Mouse (Mus musculus) embryonic facial prominence, embryonic 13.5 days (tissue): ENCODE measurements at regions not wholly inside any gene's neighbourhood (a gene's known extent, or its start where the extent isn't known, plus 50 kb on each side); places are given as distances from the start of the nearest gene placed in this dataset.
"Not testable (repeated sequence)": the region's sequence is repeated elsewhere in the genome, so short reads cannot be mapped to it uniquely, and the experiment has no call there.

Experiments used
- ATAC-seq: fragments of 200-750 bp; cut with Nextera tagmentation; 2 replicates; pipeline ENCODE4 v1.8.0; 2017; ENCODE audit warnings: low read depth; ENCODE audit not compliant: insufficient number of reproducible peaks, insufficient read depth, low FRiP score, low TSS enrichment
- H3K27ac ChIP-seq: fragments of 300-500 bp; sonication (generic); 2 replicates; pipeline ENCODE4 v1.5.1; 2015; ENCODE audit warnings: moderate library complexity, mild to moderate bottlenecking, inconsistent platforms
- H3K27me3 ChIP-seq: fragments of 300-500 bp; sonication (generic); 2 replicates; pipeline ENCODE4 v1.6.1; 2015; ENCODE audit warnings: mild to moderate bottlenecking, inconsistent platforms
- H3K36me3 ChIP-seq: fragments of 300-500 bp; sonication (generic); 2 replicates; pipeline ENCODE4 v1.6.1; 2015; ENCODE audit warnings: mild to moderate bottlenecking, inconsistent platforms
- H3K4me1 ChIP-seq: fragments of 300-500 bp; sonication (generic); 2 replicates; pipeline ENCODE4 v1.6.1; 2015; ENCODE audit warnings: inconsistent platforms
- H3K4me2 ChIP-seq: fragments of 300-500 bp; sonication (generic); 2 replicates; pipeline ENCODE4 v1.6.1; 2015; ENCODE audit warnings: moderate library complexity, mild to moderate bottlenecking, inconsistent platforms
- H3K4me3 ChIP-seq: fragments of 300-500 bp; sonication (generic); 2 replicates; pipeline ENCODE4 v1.5.1; 2015; ENCODE audit warnings: mild to moderate bottlenecking, inconsistent platforms
- H3K9ac ChIP-seq: fragments of 300-500 bp; sonication (generic); 2 replicates; pipeline ENCODE4 v1.6.1; 2015; ENCODE audit warnings: mild to moderate bottlenecking, inconsistent platforms
- H3K9me3 ChIP-seq: fragments of 300-500 bp; sonication (generic); 2 replicates; pipeline ENCODE4 v1.6.1; 2016; ENCODE audit warnings: inconsistent platforms
- WGBS: fragments of 180-500 bp; shearing (Covaris S2); methylation state at CpG from one replicate; pipeline ENCODE4 v1.1.7; 2015; ENCODE audit warnings: mixed read lengths; 5-methylcytosine and 5-hydroxymethylcytosine counted together

DNA sequence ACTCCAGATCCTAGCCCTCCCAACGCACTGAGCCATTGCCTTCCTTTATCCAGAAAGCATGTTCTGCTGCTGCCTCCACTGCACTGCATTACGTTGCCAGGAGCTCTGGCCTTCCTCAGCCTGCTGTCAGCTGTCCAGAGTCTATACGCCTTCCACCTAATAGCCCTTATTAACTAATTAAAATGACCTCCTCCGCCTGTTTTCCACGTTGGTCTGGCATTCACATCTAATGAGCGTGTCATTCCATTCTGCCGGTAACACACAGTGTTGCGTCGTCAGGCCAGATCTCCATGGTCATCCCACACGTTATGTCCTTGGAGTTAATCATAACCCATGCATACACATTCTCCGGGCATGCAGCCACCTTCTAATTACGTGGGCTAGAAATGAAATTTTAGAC lies 56.7 kb upstream of the Med4 start:
- Histone ChIP-seq H3K4me3 (no peak overlapping the region), H3K9ac (no peak overlapping the region), H3K4me1 (peaks cover 14% of the 10 kb centered on the region; the same call in 1 of the 2 replicates), H3K9me3 (no peaks in the 10 kb centered on the region), H3K36me3 (no peaks in the 10 kb centered on the region), H3K27ac (no peak overlapping the region), H3K4me2 (no peak overlapping the region), H3K27me3 (no peaks in the 10 kb centered on the region)
- no peak for ATAC-seq
- 38% methylated on average over 12 of the region's 12 CpGs for WGBS

DNA sequence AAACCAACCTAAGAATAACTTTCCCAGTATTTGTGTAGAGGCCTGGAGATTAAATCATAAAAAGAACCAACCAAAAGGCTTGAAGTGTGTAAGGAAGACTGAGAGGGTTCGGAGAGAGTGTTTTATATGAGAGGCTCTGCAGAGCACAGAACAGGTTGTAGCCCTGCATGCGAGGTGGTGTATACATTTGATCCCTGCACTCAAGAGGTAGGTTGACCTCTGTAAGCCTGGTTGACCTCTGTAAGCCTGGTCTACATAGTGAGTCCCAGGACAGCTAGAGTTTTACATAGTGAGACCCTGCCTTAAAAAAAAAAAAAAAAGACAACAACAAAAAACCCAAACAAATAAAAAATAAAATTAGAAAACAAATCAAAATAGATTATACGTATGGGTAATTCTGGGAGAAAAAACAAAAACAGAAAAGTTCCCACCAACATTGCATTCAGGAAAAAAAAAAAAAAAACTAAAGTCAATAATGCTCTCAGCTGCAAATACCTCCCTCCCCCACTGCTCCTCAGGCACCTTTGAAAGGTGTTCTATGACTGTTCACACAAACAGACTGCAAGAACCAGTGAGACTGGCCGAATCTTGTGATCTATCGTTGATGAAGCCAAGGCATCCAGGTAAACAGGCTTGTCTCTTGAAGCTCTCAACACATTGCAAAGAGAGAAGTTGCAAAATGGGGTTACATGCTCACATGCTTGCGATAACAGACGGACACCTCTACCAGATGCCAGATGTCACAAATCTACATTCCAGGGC lies 57.3 kb upstream of the Med4 start:
- no peak for ATAC-seq

DNA sequence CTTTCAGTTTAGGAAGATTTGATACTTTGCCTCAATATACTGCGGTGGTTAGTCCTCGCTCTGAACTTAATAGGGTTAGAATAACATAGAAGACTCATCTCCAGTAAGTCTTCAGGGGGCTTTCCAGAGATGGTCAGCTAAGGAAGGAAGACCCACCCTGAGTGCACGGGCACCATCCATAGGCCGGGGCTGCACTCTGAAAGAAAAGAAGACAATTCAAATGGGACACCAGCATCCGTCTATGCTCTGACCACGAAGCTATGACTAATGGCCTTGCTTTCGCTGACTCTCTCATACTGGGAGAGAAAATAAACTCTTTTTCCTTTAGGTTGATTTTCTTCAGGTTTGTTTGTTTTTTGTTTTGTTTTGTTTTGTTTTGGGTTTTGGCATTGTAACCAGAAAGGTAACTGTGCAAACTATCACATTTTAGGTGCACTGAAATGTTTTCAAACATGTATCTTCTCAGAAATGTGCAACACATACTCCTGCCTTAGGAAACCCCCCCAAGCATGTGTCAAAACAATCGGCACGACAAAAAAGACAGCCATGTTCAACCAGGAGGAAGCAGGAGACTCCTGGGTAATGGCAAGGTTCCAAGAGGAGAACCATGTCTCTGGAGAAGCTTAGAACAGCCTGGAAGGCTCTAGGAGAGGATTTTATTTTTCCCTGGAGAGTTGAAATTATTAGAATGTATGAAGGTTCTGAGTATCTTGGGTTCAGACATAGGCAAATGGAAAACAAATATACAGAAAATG lies 58.4 kb upstream of the Med4 start:
- Histone ChIP-seq H3K9ac (no peak overlapping the region), H3K4me1 (peaks cover 14% of the 10 kb centered on the region; the same call in 1 of the 2 replicates), H3K27me3 (no peaks in the 10 kb centered on the region), H3K36me3 (no peaks in the 10 kb centered on the region), H3K27ac (no peak overlapping the region), H3K4me2 (no peak overlapping the region), H3K4me3 (no peak overlapping the region), H3K9me3 (no peaks in the 10 kb centered on the region)
- ATAC-seq = no peak
- WGBS = 80% methylated on average over 9 of the region's 9 CpGs

More for the DNA sequence above, 57.3 kb upstream of the Med4 start:
- no peaks in the 10 kb centered on the region for H3K36me3 ChIP-seq
- no peak overlapping the region for H3K4me3 ChIP-seq
- no peak overlapping the region for H3K4me2 ChIP-seq
- WGBS = 74% methylated on average over 7 of the region's 7 CpGs
- H3K27me3 ChIP-seq = no peaks in the 10 kb centered on the region
- H3K9ac ChIP-seq = no peak overlapping the region
- H3K27ac ChIP-seq = no peak overlapping the region
- H3K4me1 ChIP-seq = peaks cover 14% of the 10 kb centered on the region; the same call in 1 of the 2 replicates
- no peaks in the 10 kb centered on the region for H3K9me3 ChIP-seq

DNA sequence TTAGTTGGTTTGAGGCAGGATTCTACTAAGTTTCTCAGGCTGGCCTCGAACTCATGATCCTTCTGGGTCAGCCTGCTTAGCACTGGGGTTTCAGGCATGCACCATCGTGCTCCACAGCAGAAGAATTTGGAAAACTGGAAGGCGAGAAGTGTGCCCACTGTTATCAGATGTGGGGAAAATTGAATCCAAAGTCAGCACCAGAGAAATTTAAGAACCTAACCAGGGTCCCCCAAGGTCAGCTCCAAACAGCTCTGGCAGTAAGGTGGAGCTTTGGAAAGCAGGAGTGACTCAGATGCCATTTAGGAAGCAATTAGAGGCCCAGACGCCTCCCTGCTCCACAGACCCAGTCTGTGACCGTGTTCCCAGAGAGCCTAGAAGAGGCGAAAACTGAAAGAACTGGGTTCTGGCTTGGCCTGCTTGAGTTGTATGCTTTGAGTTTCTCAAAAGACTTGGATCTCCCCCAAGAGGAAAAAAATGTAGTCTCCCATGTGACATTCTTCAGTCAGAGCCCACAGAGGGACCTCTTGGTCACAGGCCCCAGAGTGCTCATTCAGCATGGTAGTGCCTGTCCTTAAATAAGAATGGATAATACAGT lies 59.8 kb upstream of the Med4 start:
- Histone ChIP-seq H3K9me3 (no peaks in the 10 kb centered on the region), H3K4me1 (peaks cover 24% of the 10 kb centered on the region), H3K4me3 (no peak overlapping the region), H3K27me3 (no peaks in the 10 kb centered on the region), H3K4me2 (no peak overlapping the region), H3K36me3 (no peaks in the 10 kb centered on the region), H3K9ac (no peak overlapping the region), H3K27ac (no peak overlapping the region)
- WGBS = 67% methylated on average over 6 of the region's 6 CpGs
- no peak for ATAC-seq

DNA sequence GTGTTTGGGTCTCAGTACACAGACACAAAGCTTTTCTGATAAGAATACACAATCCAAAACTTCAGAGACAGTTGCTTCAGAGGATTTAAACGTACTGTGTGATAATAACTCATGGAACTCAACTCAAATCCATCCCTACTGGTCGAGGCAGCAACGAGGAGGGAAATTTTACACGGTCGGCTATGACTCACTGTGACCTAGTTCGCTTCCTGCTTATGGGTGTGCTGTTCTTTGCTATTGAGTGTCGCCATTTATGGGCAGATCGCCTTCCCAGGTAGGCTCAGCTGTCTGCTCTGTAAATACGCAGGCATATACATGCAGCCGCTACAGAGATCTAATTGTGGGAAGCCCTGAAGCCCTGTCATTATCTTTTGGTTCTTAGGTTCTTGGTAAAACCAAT lies 60.7 kb upstream of the Med4 start:
- Histone ChIP-seq H3K27me3 (no peaks in the 10 kb centered on the region), H3K9ac (no peak overlapping the region), H3K4me3 (no peak overlapping the region), H3K4me1 (peaks cover 28% of the 10 kb centered on the region), H3K27ac (no peak overlapping the region), H3K4me2 (no peak overlapping the region), H3K9me3 (no peaks in the 10 kb centered on the region), H3K36me3 (no peaks in the 10 kb centered on the region)
- 75% methylated on average over 10 of the region's 10 CpGs for WGBS
- no peak for ATAC-seq

DNA sequence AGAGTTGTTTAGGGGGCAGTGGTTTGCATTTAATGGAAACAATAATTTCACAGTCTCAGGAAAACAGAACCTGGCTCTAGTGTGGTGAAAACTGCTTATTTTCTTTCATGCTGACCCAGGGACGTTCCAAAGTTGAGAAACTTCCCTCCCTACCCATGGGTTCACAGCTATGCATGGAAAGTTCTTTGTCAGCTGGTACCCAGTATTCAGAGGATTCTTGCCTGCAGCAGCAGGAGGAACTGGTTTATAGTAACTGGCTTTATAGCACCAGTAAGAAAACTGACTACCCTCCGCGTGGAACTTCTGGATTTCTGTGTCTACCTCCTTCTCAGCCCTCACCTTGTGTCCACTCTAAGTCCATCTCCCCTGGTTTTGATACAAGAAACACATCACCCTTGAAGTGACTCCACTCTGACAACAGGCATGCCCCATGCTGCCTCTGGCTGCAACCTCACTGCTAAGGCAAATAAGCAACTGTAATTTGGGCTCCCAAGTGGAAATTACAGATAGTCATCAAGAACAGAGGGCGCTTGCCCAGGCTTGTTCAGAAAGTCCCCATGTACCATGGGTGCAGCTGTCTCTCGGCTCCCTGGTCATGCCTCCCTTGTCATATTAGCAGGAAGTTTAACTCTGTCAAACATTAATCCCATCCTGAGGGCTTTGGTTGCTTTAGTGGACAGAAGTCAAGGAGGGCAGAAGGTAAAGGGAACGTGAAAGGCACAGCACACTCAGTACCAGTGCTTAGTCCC lies 60.6 kb upstream of the Itm2b start:
- WGBS = 49% methylated on average over 6 of the region's 6 CpGs
- Histone ChIP-seq H3K4me3 (no peak overlapping the region), H3K27ac (peak overlapping the region; percentile 68), H3K27me3 (no peaks in the 10 kb centered on the region), H3K9me3 (no peaks in the 10 kb centered on the region), H3K36me3 (no peaks in the 10 kb centered on the region), H3K4me2 (no peak overlapping the region), H3K9ac (no peak overlapping the region), H3K4me1 (peaks cover 21% of the 10 kb centered on the region)
- no peak for ATAC-seq

DNA sequence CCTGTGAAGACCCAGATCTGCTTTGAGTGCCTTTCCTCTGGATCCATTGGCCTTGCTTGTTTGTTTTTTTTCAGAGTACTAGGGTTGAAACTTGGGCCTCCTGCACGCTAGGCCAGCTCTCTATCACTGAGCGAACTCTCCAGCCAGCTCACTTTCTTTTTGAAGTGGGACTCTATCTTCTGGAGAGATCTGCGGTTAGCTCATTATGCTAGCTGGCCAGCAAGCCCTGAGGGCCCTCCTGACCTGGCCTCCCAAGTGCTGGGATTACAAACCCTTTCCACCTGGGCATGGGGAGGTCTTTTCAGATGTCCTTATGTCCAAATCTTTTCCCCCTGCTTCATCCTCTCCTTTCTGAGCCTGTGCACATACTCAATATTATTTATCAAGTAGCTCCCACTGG lies 59.6 kb upstream of the Itm2b start:
- Histone ChIP-seq H3K27me3 (no peaks in the 10 kb centered on the region), H3K36me3 (no peaks in the 10 kb centered on the region), H3K9me3 (no peaks in the 10 kb centered on the region), H3K4me3 (no peak overlapping the region), H3K27ac (peak overlapping the region; percentile 68; the same call in 1 of the 2 replicates), H3K4me2 (no peak overlapping the region), H3K4me1 (peaks cover 15% of the 10 kb centered on the region), H3K9ac (no peak overlapping the region)
- no peak for ATAC-seq
- WGBS = 35% methylated on average over 3 of the region's 3 CpGs

DNA sequence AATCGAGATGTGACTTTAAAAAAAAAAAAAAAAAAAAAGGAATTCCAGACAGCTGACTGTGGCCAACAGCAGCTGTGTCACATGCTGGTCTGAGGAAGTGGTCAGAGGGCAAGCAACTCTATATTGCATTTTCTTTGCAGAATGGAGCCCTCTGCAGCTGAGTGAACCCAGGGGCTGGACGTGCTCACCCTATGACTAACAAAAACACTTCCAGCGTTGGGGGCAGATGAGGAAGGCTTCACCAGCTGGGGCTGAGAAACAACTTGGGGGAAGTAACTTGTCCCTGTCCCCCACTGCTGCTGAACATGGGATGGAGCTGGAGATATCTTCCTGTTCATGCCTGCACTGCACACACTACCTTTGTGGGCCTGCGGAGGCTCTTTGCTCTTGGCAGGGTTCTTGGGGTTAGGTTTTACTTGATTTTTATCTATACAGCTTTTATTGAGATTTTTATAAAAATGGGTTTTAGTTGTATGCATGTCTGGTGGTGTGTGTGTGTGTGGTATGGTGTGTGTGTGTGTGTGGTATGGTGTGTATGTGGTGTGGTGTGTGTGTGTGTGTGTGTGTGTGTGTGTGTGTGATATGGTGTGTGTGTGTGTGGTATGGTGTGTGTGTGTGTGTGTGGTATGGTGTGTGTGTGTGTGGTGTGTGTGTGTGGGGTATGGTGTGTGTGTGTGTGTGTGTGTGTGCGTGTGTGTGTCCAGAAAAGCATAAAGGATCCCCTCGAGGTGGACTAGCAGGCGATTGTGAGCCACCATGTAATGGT lies 57.0 kb upstream of the Itm2b start:
- Histone ChIP-seq H3K27ac (no peak overlapping the region), H3K27me3 (no peaks in the 10 kb centered on the region), H3K4me3 (no peak overlapping the region), H3K9me3 (no peaks in the 10 kb centered on the region), H3K36me3 (no peaks in the 10 kb centered on the region), H3K4me2 (no peak overlapping the region), H3K9ac (no peak overlapping the region), H3K4me1 (peaks cover 14% of the 10 kb centered on the region)
- ATAC-seq = no peak
- 74% methylated on average over 7 of the region's 7 CpGs for WGBS

DNA sequence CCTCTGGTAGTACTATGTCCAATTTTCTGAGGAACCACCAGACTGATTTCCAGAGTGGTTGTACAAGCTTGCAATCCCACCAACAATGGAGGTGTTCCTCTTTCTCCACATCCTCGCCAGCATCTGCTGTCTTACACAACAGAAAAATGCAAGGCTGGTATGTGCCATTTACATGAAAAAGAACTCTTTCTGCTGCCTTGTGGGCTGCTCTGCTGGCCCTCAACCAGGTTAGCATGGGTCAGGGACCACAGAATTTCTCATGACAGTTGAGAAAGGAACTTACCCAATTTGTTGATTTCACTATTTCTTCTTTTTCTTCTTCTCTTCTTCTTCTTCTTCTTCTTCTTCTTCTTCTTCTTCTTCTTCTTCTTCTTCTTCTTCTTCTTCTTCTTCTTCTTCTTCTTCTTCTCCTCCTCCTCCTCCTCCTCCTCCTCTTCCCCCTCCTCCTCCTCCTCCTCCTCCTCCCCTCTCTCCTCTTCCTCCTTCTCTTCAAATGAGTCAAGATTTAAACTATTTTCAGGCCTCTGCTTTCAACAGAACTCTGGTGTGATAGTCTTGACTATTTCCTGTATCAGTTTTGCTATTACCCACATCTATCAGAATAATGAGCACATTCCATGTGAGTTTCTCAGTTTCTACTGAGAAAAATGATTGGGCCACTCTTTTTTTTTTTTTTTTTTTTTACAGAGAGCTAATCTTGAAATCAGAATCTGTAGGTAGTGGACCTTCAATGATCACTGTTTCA lies 56.3 kb upstream of the Itm2b start:
- H3K9me3 ChIP-seq, H3K9ac ChIP-seq, H3K4me2 ChIP-seq, H3K36me3 ChIP-seq, H3K27me3 ChIP-seq, ATAC-seq, H3K4me3 ChIP-seq, H3K27ac ChIP-seq: not testable (repeated sequence)
- 82% methylated on average over 1 of the region's 1 CpGs for WGBS
- H3K4me1 ChIP-seq = peaks cover 14% of the 10 kb centered on the region

DNA sequence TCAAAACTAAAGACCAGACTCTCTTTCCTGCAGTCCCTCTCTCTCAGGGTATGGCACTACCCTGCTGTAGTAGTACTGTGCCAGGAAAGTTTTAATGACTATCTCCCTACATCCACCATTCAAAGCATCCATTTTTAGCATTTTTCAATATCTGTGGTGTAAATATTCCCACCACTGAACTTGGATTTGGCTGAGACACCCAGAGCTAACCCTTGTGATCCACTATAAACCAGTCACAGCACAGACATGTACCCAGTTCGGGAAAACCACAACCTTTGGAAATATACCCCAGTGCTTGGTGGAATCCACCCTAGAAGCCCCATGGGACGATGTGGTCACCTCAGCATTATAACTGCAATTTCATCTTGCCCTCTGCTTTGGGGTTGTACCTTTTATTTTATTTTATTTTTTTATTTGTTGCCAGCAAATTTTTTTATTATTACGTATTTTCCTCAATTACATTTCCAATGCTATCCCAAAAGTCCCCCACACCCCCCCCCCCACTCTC lies 54.8 kb upstream of the Itm2b start:
- no peaks in the 10 kb centered on the region for H3K27me3 ChIP-seq
- H3K9me3 ChIP-seq = no peaks in the 10 kb centered on the region
- no peak overlapping the region for H3K4me2 ChIP-seq
- H3K4me3 ChIP-seq = no peak overlapping the region
- peaks cover 2% of the 10 kb centered on the region; the same call in 1 of the 2 replicates for H3K4me1 ChIP-seq
- WGBS = 89% methylated on average over 3 of the region's 3 CpGs
- H3K27ac ChIP-seq = no peak overlapping the region
- ATAC-seq = no peak
- no peaks in the 10 kb centered on the region for H3K36me3 ChIP-seq
- no peak overlapping the region for H3K9ac ChIP-seq
